ENCODE assay signal across 7 mouse cellular contexts in genomic region chr2:4499916-4500315, GRCm38 (mm10).
DNase-seq lines count a peak whose midpoint lies in the region.

No protein-coding gene starts in this region.

- peak; percentile 39 for DNase-seq in layer of hippocampus, adult 11-12 months (ENCODE audit: low spot score)
- no peak for DNase-seq in layer of hippocampus, postnatal 36 days
- DNase-seq in right cerebral cortex, adult 2 months (ENCODE audit: low spot score in 2 of 2): peak; percentile 67 to 68
- DNase-seq in right cerebral cortex, postnatal 14 days: no peak
- peak; percentile 15 to 68 for DNase-seq in left cerebral cortex, adult 8-10 months (ENCODE audit: low spot score in 2 of 2)
- DNase-seq in spleen, postnatal 10 days (ENCODE audit: low spot score in 2 of 2): no peak
- no peak for DNase-seq in adrenal gland, adult (ENCODE audit: inconsistent age in 2 of 2, low spot score in 1 of 2)

Comparison
In these comparisons a context has a peak if more than half of its experiments do, and no peak if none do; other contexts are left out.
1. DNase-seq: peak in layer of hippocampus, adult 11-12 months (single experiment), right cerebral cortex, adult 2 months (2 of 2) and left cerebral cortex, adult 8-10 months (2 of 2); none in layer of hippocampus, postnatal 36 days (0 of 2), right cerebral cortex, postnatal 14 days (single experiment), spleen, postnatal 10 days (0 of 2) and adrenal gland, adult (0 of 2).